Mouse (Mus musculus): Measurements from ENCODE around the gene Gm128.

The Gm128 gene

GRCm38 (mm10) chr3:95267855-95268254 is 26.5 kb upstream of the Gm128 start:
- no peak for DNase-seq

GRCm38 (mm10) chr3:95266052-95266451 is 24.7 kb upstream of the Gm128 start:
- DNase-seq: no peak

DNA sequence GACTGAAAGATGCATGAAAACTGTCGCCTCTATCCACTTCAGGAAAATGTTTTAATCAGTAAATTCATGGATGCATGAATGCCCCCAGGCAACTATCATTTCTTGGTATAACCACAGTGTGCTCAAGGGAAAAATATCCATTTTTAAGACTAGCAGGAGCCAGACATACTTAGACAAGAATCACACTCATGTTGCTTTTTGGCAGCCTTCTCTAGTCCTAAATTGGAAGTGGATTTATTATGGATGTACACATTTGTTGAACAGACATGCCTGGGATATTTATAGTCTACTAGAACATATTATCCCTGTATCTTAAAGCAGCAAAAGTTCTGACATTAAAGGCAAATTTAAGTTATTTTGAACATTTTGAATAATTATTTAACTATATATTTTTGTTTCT is 23.3 kb upstream of the Gm128 start:
- DNase-seq: no peak

DNA sequence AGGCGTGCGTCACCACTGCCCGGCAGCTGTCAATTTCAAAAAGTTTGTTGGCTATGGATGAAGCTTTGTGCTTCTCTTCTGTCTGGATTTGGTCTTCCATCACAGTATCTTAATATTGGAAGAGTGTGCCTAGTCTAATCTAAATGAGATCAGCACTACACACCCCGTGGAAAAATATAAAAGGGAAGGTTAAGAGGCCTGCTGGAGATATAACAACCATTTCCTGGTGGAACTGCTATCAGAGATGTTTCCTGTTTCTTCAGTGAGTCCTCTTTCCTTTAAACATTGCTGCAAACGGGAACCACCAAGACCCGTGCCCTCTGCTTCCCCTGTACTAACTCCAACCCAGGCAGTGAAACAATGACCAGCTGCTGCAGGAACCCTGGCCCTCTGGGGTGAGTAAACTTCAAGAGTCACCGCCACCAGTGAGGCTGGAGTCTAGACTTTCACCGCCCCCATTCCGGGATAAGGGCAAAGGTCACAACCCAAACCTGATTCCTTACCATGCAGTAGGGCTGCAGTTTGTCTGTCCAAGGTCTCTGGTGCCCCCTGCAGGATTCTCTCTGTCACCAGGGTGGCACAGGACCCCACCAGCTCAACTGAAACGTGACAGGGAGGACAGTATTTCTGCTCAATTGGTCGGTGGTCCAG is 21.8 kb upstream of the Gm128 start:
- DNase-seq: peak; percentile 90

DNA sequence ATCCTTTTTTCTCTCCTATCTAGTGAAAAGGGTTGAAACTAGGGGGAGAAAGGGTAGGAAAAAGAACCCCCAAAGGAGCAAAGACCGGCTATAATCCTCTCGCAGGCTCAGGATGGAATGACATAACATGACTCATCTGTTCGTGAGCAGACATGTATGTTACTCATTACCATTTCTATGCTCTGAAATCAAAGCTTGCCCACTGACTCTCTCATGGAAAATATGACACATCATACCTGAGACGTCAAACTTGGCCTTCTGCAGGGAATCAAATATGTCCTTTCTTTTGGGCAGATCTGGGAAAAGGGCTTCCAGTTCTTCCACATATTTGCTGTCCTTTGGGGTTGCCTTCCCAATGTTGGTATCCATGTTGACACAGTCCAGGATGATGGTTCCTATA is 20.6 kb upstream of the Gm128 start:
- DNase-seq: no peak

DNA sequence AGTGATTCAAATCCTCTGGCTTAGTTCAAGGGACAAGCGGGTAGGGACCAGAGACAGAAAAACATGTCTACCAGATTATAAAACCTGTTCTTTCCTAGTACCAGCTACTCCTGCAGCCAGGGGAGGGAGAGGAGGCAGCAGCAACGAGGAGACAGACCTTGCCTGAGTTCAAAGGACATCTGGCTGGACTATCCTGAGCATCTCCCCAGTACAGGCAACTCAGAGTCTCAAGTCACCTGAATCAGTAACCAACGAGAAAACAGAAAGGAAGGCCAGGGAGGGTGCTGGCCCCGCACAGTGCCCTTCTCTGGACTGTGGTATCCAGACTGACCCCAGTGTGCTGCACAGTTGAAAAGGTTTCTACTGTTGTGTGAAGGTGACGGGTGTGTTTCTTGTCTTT is 15.5 kb upstream of the Gm128 start:
- no peak for DNase-seq

- DNase-seq: no peak
These were observed 9.5 kb upstream of the Gm128 start, which contains the start of gene Bnipl for GRCm38 (mm10) chr3:95250783-95251424. Bnipl (minus strand) TSS chr3:95251193.

DNA sequence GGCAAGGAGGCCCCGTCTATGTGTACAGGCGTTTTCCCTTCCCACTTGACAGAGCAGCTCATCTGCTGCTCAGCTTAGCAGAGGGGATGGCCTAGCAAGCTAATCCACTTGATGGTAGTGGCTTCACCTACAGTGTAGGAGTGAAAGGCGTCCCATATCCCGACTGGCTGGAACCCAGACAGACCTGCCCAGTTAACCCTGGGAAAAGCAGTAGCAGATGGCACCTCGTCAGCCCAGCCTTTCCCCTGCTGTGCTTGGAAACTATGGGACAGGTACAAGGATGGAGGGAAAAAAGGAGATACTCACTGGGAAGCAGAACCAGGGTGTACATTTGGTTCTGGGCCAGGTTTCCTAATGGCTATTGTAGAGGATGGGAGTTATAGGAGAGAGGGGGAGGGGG is 9.0 kb upstream of the Gm128 start:
- no peak for DNase-seq

GRCm38 (mm10) chr3:95247660-95248336 is 6.4 kb upstream of the Gm128 start:
- DNase-seq: no peak

DNA sequence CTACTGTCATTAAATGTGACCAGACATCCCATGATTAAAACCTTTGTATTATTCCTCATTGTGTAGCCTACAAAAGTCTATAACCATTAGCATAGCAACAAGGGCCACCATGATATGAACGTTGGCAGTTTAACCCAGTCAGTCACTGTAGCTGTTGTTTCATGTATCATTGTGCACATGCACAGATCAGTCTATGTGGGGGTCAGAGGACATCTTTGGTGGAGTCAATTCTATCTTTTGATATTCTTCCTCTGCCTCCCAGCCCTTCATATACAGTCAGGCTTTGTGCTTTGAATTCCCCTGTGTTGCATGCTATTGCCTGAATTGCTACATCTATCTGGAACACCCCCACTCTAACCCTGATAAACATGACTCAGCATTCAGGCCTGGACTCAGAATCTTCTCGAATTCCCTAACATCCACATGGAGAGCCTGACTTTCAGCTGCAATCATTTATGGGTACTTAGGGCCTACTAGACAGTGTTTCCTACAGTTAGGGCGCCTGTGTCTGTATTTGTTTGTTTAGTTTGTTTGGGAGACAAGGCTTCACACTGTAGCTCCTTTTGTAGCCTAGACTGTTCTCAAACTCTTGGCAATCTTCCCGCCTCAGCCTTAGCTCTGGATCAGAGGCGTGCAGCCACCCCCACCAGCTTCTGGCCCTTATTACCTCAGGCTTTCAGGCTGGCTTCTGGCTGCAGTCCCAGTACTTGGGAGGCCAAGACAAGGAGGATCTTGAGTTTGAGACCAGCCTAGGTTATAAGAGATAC is 5.2 kb upstream of the Gm128 start:
- DNase-seq: peak; percentile 60

GRCm38 (mm10) chr3:95243086-95243485 is 1.7 kb upstream of the Gm128 start:
- no peak for DNase-seq

DNA sequence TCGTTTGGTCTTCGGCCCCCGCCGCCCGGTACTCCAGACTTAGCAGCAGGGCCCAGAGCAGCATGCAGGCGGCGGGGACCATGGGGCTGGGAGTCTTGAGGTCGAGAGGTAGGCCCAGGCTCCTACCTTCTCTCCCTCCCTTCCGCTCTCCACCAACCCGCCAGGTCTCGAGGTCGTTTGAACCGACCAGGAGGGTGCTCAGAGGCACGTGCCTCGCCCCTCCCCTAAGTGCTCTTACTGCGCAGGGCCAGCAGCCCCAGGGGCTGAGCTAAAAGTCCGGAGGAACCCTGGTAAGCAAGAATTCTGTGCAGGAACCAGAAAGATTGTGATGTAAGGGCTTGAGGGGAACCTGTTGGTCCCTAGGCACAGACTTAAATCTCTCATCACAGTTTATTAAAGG is 498 bp downstream of the Gm128 start:
- no peak for DNase-seq

- no peak for DNase-seq
These were observed 1.4 kb downstream of the Gm128 start for GRCm38 (mm10) chr3:95239971-95240370.

GRCm38 (mm10) chr3:95239022-95239421 is 2.4 kb downstream of the Gm128 start:
- no peak for DNase-seq

DNA sequence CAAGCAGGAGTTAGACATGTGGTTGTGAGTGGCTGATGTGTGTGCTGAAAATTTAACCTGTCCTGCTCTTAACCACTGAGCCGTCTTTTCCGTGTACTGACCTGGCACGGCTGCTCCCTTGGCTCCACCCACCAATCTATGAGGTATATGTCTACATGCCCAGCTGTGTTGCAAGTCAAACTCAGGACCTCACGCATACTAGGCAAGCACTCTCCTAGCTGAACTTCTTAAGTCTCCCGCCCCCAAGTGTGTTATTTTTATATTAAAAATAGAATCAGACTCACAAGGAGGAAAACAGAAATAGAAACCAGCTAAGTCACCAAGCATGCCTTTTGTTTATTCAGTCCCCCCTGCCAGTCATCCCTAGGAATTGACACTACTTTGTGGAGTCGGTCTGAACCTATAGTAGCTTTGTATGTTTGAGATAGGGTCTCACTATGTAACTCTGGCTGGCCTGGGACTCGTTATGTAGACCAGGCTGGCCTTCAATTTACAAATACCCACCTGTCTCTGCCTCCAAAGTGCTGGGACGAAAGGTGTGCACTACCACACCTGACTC is 3.8 kb downstream of the Gm128 start:
- DNase-seq: no peak

- DNase-seq: no peak
These were observed 5.8 kb downstream of the Gm128 start for GRCm38 (mm10) chr3:95235386-95236301.

- no peak for DNase-seq
These were observed 8.0 kb downstream of the Gm128 start for GRCm38 (mm10) chr3:95233303-95233980.

GRCm38 (mm10) chr3:95232771-95233170 is 8.6 kb downstream of the Gm128 start:
- peak; percentile 51 for DNase-seq

GRCm38 (mm10) chr3:95231298-95232221 is 9.8 kb downstream of the Gm128 start, which contains the start of gene Mllt11:
Mllt11 (minus strand) TSS chr3:95232171.
- DNase-seq: peak; percentile 52
